Mouse (Mus musculus): Measurements from ENCODE around the gene Hnf4a.
A peak's percentile ranks its signal among the peaks of the same experiment; 100 is the strongest.

GRCm38 (mm10) chr2:163480191-163480825, 26.3 kb upstream of the Hnf4a start:
- no peak for TF ChIP-seq POLR2A (IDR thresholded peaks at IDR 0.05; ENCODE audit: low read depth, low read length)
- peak in 1 of 2 experiments; percentile 53; a peak in 2 of 4 replicates for TF ChIP-seq CTCF (conservative IDR thresholded peaks at IDR 0.05 in 1 of 2, IDR thresholded peaks at IDR 0.05 in 1 of 2; ENCODE audit: low read depth in 2 of 2, low read length in 2 of 2)
- TF ChIP-seq MYC (IDR thresholded peaks at IDR 0.05; ENCODE audit: low read depth, low read length): no peak
- no peak for TF ChIP-seq E2F4 (IDR thresholded peaks at IDR 0.05; ENCODE audit: insufficient replicate concordance, low read depth, low read length)
- no peak for TF ChIP-seq ZKSCAN1 (IDR thresholded peaks at IDR 0.05; ENCODE audit: borderline replicate concordance, low read depth, low read length)
